Mouse (Mus musculus) CH12.LX (cell line): Measurements from ENCODE around the gene Itgb7. TPM values are rescaled to one million over a fixed set of nuclear protein-coding genes. Genes with fewer than 3 reads are reported as not detected.

ENCODE experiments used
- DNase-seq: peaks from one replicate; pipeline ENCODE4 v3.0.0-alpha.2; 2013; ENCODE audit errors: extremely low read depth
- H3K27ac ChIP-seq: 2 replicates; pipeline ENCODE4 v1.5.1; 2012; ENCODE audit warnings: low read depth, mild to moderate bottlenecking, control low read depth, moderate library complexity; ENCODE audit not compliant: insufficient read depth
- H3K27me3 ChIP-seq: replicated peaks from 2 replicates; pipeline ENCODE3; 2012; ENCODE audit warnings: inconsistent platforms
- H3K36me3 ChIP-seq, 2 experiments: replicated peaks in 1 of 2; 2 replicates each; pipeline versions ENCODE3 to v1.6.1; 2012; ENCODE audit warnings: inconsistent platforms in 1 of 2, low read length in 1 of 2, mild to moderate bottlenecking in 1 of 2, mixed read lengths in 1 of 2, moderate library complexity in 1 of 2; ENCODE audit not compliant: control insufficient read depth in 1 of 2, insufficient read depth in 1 of 2
- H3K4me1 ChIP-seq, 2 experiments: 2 replicates each; pipeline ENCODE4 v1.6.1; 2012; ENCODE audit warnings: inconsistent platforms in 1 of 2, moderate library complexity in 1 of 2; ENCODE audit not compliant: insufficient read depth in 2 of 2, control insufficient read depth in 1 of 2
- H3K4me2 ChIP-seq: 2 replicates; pipeline ENCODE4 v1.6.1; 2012; ENCODE audit warnings: low read depth, mild to moderate bottlenecking, control low read depth; ENCODE audit not compliant: poor library complexity, insufficient read depth, severe bottlenecking
- H3K4me3 ChIP-seq, 3 experiments: fragments of 150-350 bp in 1 of 3; sonication (generic) in 1 of 3; replicated peaks in 1 of 3; 2 replicates each; pipeline versions ENCODE3 to v1.5.1; 2011 to 2012; ENCODE audit warnings: low read depth in 2 of 3, low read length in 2 of 3, mild to moderate bottlenecking in 2 of 3, moderate library complexity in 2 of 3, control low read depth in 1 of 3, improper control_type of control experiment in 1 of 3, inconsistent platforms in 1 of 3, mixed read lengths in 1 of 3; ENCODE audit not compliant: poor library complexity in 1 of 3
- H3K79me2 ChIP-seq: replicated peaks from 2 replicates; pipeline ENCODE4 v1.6.1; 2012; ENCODE audit warnings: mild to moderate bottlenecking, moderate library complexity; ENCODE audit not compliant: control insufficient read depth, poor library complexity, insufficient read depth, severe bottlenecking; ENCODE audit errors: extremely low read depth
- H3K9ac ChIP-seq: 2 replicates; pipeline ENCODE4 v1.6.1; 2012; ENCODE audit warnings: low read depth, mild to moderate bottlenecking, control low read depth, moderate library complexity; ENCODE audit not compliant: insufficient read depth
- H3K9me3 ChIP-seq: replicated peaks from 2 replicates; pipeline ENCODE3; 2012; ENCODE audit warnings: low read length, inconsistent platforms, mixed read lengths
- CHD1 ChIP-seq: IDR thresholded peaks from 2 replicates; pipeline ENCODE4 v1.6.1; 2012; ENCODE audit warnings: low read depth, low read length, improper control_type of control experiment, inconsistent platforms
- EP300 ChIP-seq: IDR thresholded peaks from 2 replicates; pipeline ENCODE4 v1.6.1; 2011; ENCODE audit warnings: low read length, improper control_type of control experiment
- ETS1 ChIP-seq: conservative IDR thresholded peaks from 2 replicates; pipeline ENCODE4 v1.6.1; 2012; ENCODE audit warnings: low read depth, mild to moderate bottlenecking, inconsistent platforms, low read length, improper control_type of control experiment, moderate library complexity
- GABPA ChIP-seq: IDR thresholded peaks from 2 replicates; pipeline ENCODE4 v1.6.1; 2012; ENCODE audit warnings: low read depth, low read length, improper control_type of control experiment, inconsistent platforms; ENCODE audit not compliant: insufficient replicate concordance
- IRF4 ChIP-seq: IDR thresholded peaks from 2 replicates; pipeline ENCODE4 v1.6.1; 2014; ENCODE audit warnings: low read depth, mild to moderate bottlenecking, inconsistent platforms, low read length, improper control_type of control experiment
- JUN ChIP-seq: IDR thresholded peaks from 2 replicates; pipeline ENCODE4 v1.6.1; 2011; ENCODE audit warnings: low read depth, mild to moderate bottlenecking, low read length, improper control_type of control experiment, moderate library complexity; ENCODE audit not compliant: insufficient read depth
- KAT2A ChIP-seq: IDR thresholded peaks from 2 replicates; pipeline ENCODE4 v1.6.1; 2012; ENCODE audit warnings: low read length, improper control_type of control experiment, inconsistent platforms; ENCODE audit not compliant: insufficient replicate concordance
- MAFK ChIP-seq: IDR thresholded peaks from 2 replicates; pipeline ENCODE4 v1.6.1; 2011; ENCODE audit warnings: low read length, improper control_type of control experiment; ENCODE audit not compliant: insufficient replicate concordance
- MAZ ChIP-seq: IDR thresholded peaks from 2 replicates; pipeline ENCODE4 v1.6.1; 2012; ENCODE audit warnings: low read depth, mild to moderate bottlenecking, inconsistent platforms, low read length, improper control_type of control experiment, moderate library complexity
- MXI1 ChIP-seq: IDR thresholded peaks from 2 replicates; pipeline ENCODE4 v1.6.1; 2011; ENCODE audit warnings: mild to moderate bottlenecking, low read depth, low read length, improper control_type of control experiment
- MYC ChIP-seq: IDR thresholded peaks from 2 replicates; pipeline ENCODE4 v1.6.1; 2011; ENCODE audit warnings: low read depth, mild to moderate bottlenecking, improper control_type of control experiment, low read length
- PAX5 ChIP-seq: IDR thresholded peaks from 2 replicates; pipeline ENCODE4 v1.6.1; 2012; ENCODE audit warnings: low read length, inconsistent platforms, mixed read lengths
- POLR2A ChIP-seq: IDR thresholded peaks from 2 replicates; pipeline ENCODE4 v1.6.1; 2011; ENCODE audit warnings: low read depth, mild to moderate bottlenecking, improper control_type of control experiment, low read length
- POLR2AphosphoS2 ChIP-seq: IDR thresholded peaks from 2 replicates; pipeline ENCODE4 v1.6.1; 2011; ENCODE audit warnings: low read depth, low read length, improper control_type of control experiment
- RAD21 ChIP-seq: IDR thresholded peaks from 2 replicates; pipeline ENCODE4 v1.6.1; 2011; ENCODE audit warnings: low read depth, mild to moderate bottlenecking, low read length, improper control_type of control experiment, moderate library complexity
- SIN3A ChIP-seq: IDR thresholded peaks from 2 replicates; pipeline ENCODE4 v1.6.1; 2012; ENCODE audit warnings: low read length, improper control_type of control experiment, inconsistent platforms
- TCF12 ChIP-seq: IDR thresholded peaks from 2 replicates; pipeline ENCODE4 v1.6.1; 2014; ENCODE audit warnings: low read depth, mild to moderate bottlenecking, inconsistent platforms, low read length, improper control_type of control experiment
- UBTF ChIP-seq: IDR thresholded peaks from 2 replicates; pipeline ENCODE4 v1.6.1; 2012; ENCODE audit warnings: low read depth, mild to moderate bottlenecking, inconsistent platforms, low read length, improper control_type of control experiment, moderate library complexity
- USF2 ChIP-seq: conservative IDR thresholded peaks from 2 replicates; pipeline ENCODE4 v1.6.1; 2011; ENCODE audit warnings: low read depth, low read length, improper control_type of control experiment
- ZC3H11A ChIP-seq: IDR thresholded peaks from 2 replicates; pipeline ENCODE4 v1.6.1; 2012; ENCODE audit warnings: low read depth, mild to moderate bottlenecking, inconsistent platforms, low read length, improper control_type of control experiment
- ZKSCAN1 ChIP-seq: IDR thresholded peaks from 2 replicates; pipeline ENCODE4 v1.6.1; 2012; ENCODE audit warnings: low read depth, inconsistent platforms, low read length, improper control_type of control experiment, borderline replicate concordance
- ZNF384 ChIP-seq: IDR thresholded peaks from 2 replicates; pipeline ENCODE4 v1.6.1; 2012; ENCODE audit warnings: low read depth, low read length, improper control_type of control experiment, inconsistent platforms
- dilution Hi-C: fragments of 300-500 bp; cut with MboI; formaldehyde crosslinking; loops from 2 replicates; pipeline ENCODE4 v1.14.3; 2020; ENCODE audit warnings: low sequenced_read_pairs; ENCODE audit not compliant: extremely low pct_unique_long_range_greater_than_20kb, extremely low pct_ligation_motif_present
- in situ Hi-C: fragments of 300-500 bp; cut with MboI; formaldehyde crosslinking; loops from 3 replicates; pipeline ENCODE4 v1.14.3; 2019; ENCODE audit warnings: low sequenced_read_pairs, low pct_ligation_motif_present, low pct_unique_long_range_greater_than_20kb, mixed read lengths
- polyA plus RNA-seq: library from polyadenylated mRNA; unstranded; fragments of >175 nt; gene quantifications from 2 replicates; pipeline ENCODE4 v1.2.1, GENCODE M21; 2012; ENCODE audit warnings: low read depth; ENCODE audit not compliant: insufficient read length
- total RNA-seq, 2 experiments: library from RNA; depleted of rRNA; stranded (reverse); fragments of 300-350 nt in 1 of 2; fragments of >200 nt in 1 of 2; gene quantifications; 2 replicates each; pipeline ENCODE4 v1.2.3; 2012 to 2014

Gene Itgb7
- total and polyA plus RNA-seq, 3 experiments, result 1.8 to 17.7 (median 2.8) TPM

DNA sequence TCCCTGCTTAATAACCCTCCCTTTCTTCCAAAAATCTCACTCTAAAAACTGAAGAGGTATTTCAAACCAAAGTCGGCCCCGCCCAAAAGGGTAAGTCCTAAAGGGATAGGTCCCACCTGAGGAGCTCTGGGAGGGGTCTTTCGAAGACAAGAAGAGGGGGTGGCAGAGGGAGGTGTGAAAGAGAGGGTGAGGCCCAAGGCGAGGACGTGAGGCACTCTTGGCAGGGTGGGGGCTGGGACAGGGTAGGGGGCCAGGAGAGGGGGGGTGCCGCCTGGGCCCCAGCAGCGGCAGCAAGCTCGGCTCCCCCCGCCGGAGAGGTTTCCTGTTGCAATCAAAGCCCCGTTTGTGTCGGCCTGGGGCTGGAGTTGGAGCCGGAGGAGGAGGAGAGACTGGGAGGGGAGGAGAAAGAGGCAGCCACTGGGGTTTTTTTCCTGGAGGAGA lies 17.5 kb upstream of the Itgb7 start:
- TF ChIP-seq POLR2AphosphoS2, result no peak
- no peak for TF ChIP-seq ZNF384
- TF ChIP-seq PAX5, result no peak
- no peak for TF ChIP-seq JUN
- no peak for TF ChIP-seq POLR2A
- TF ChIP-seq ZKSCAN1, result no peak
- TF ChIP-seq MXI1, result no peak
- TF ChIP-seq GABPA, result no peak
- TF ChIP-seq RAD21, result no peak
- no peak for TF ChIP-seq EP300
- TF ChIP-seq UBTF, result no peak
- no peak for TF ChIP-seq MAZ
- no peak for TF ChIP-seq SIN3A
- TF ChIP-seq KAT2A, result no peak
- TF ChIP-seq ZC3H11A, result no peak
- no peak for TF ChIP-seq IRF4
- no peak for TF ChIP-seq CHD1
- no peak for TF ChIP-seq MYC
- TF ChIP-seq TCF12, result no peak
- TF ChIP-seq USF2, result no peak
- dilution Hi-C loops, result no loop called here
- H3K79me2 ChIP-seq, result no peaks in the 10 kb centered on the region
- DNase-seq, result no peak
- H3K27me3 ChIP-seq, result peaks cover 86% of the 10 kb centered on the region
- no peak overlapping the region for H3K27ac ChIP-seq
- in situ Hi-C loops, result no loop called here
- no peaks in the 10 kb centered on the region for H3K9me3 ChIP-seq
- H3K4me3 ChIP-seq, result no peak overlapping the region
- no peak overlapping the region for H3K4me2 ChIP-seq
- H3K4me1 ChIP-seq, result peaks cover 5 to 21% of the 10 kb centered on the region in 2 experiments; a peak in 2 of 4 replicates
- H3K36me3 ChIP-seq, result no peaks in the 10 kb centered on the region
- H3K9ac ChIP-seq, result no peak overlapping the region

DNA sequence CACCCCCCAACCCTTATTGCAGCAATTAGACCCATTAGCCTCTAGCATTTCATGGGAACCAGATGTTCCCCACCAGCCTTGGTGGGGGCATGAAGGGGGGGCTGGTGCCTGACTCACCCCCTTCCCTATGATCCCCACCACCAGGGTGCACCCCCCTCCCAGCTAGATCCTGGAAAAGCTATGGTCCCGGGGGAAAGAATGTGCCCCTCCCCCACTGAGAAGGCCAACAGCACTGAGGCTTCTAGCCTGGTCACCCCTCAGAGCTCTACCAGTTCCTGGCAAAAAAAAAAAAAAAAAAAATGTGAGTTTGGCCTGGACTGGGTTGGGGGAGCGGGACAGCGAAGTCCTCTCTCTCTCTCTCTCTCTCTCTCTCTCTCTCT lies 17.1 kb upstream of the Itgb7 start:
- in situ Hi-C loops, result no loop called here
- TF ChIP-seq POLR2A, result no peak
- TF ChIP-seq MAFK, result no peak
- TF ChIP-seq ETS1, result no peak
- TF ChIP-seq POLR2AphosphoS2, result no peak
- TF ChIP-seq USF2, result no peak
- no peak for TF ChIP-seq ZKSCAN1
- TF ChIP-seq PAX5, result no peak
- TF ChIP-seq SIN3A, result no peak
- TF ChIP-seq IRF4, result no peak
- no peak for TF ChIP-seq MYC
- H3K4me2 ChIP-seq, result no peak overlapping the region

More for the DNA sequence above, 17.1 kb upstream of the Itgb7 start:
- no peak for DNase-seq
- Histone ChIP-seq H3K36me3 (no peaks in the 10 kb centered on the region), H3K9ac (no peak overlapping the region), H3K4me1 (peaks cover 5 to 21% of the 10 kb centered on the region in 2 experiments; a peak in 2 of 4 replicates), H3K79me2 (no peaks in the 10 kb centered on the region), H3K4me3 (no peak overlapping the region), H3K27me3 (peaks cover 85% of the 10 kb centered on the region), H3K27ac (no peak overlapping the region), H3K9me3 (no peaks in the 10 kb centered on the region)
- dilution Hi-C loops, result no loop called here
